Mouse (Mus musculus): Measurements from ENCODE around the gene Gm49358. TPM values are rescaled to one million over a fixed set of nuclear protein-coding genes. Genes with fewer than 3 reads are reported as not detected.

Gene Gm49358
- polyA plus RNA-seq, 1 experiment, result not detected

DNA sequence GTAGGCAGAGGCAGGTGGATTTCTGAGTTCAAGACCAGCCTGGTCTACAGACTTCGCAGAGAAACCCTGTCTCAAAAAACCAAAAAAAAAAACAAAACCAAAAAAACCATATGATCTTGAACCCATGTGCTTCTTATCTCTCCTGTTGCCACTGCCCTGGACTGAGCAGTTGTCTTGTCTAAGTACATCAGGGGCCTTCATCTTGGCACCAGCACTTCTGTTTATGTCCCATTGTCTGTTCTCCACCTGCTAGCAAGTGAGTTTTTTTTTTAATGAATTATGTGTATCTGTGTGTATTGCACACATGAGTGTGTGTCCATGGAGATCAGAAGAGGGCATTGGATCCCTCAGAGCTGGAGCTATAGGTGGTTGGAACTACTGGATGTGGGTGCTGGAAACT is 43.6 kb downstream of the Gm49358 start:
- no peak for TF ChIP-seq CTCF (IDR thresholded peaks at IDR 0.05; ENCODE audit: extremely low read depth, insufficient read depth, low read length)
- TF ChIP-seq POLR2A (IDR thresholded peaks at IDR 0.05; ENCODE audit: extremely low read depth, insufficient read depth, low read length), result no peak
- Histone ChIP-seq H3K27ac (ENCODE audit: insufficient read depth, low read length) (no peak overlapping the region), H3K4me1 (ENCODE audit: control insufficient read depth, insufficient read depth, low read length) (peaks cover 6% of the 10 kb centered on the region), H3K4me3 (ENCODE audit: insufficient read depth, low read length) (no peak overlapping the region)

DNA sequence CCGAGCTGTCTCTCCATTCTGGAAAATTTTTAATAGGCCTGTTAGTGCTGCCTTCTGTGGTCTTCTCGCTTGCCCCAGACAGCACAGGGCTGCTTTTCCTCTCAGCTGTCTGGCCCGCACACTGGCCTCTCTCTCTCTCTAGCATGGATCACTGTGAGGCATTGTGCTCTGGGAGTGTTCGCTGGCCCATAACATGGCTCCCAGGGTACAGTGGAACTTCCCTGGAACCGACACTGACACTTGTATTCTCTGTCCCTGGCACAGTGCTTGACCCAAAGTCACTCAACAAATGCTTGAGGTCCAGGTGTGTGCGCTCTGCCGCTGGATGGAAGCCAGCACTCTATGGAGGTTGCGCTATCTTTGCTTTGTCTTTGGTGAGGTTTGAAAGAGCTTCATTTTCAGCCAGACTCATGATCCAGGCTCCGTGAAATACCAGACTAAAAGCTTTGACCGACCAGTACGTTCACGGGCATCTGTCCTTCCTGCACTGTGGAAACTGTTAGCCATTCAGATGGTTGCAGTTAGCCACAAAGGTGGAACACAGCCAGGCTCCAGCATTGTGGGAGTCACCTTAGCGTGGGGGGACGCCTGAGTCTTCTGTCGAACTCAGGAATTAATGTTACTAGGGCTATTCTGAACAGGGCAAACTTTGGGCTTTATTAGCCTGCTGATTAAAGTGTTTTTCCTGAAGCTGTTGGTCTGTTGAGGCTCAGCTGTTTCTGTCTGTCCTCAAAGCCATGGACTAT is 44.4 kb downstream of the Gm49358 start:
- peaks cover 6% of the 10 kb centered on the region for H3K4me1 ChIP-seq (ENCODE audit: control insufficient read depth, insufficient read depth, low read length)
- H3K27ac ChIP-seq (ENCODE audit: insufficient read depth, low read length), result no peak overlapping the region
- H3K4me3 ChIP-seq (ENCODE audit: insufficient read depth, low read length), result no peak overlapping the region
- TF ChIP-seq POLR2A (IDR thresholded peaks at IDR 0.05; ENCODE audit: extremely low read depth, insufficient read depth, low read length), result no peak
- TF ChIP-seq CTCF (IDR thresholded peaks at IDR 0.05; ENCODE audit: extremely low read depth, insufficient read depth, low read length), result no peak

DNA sequence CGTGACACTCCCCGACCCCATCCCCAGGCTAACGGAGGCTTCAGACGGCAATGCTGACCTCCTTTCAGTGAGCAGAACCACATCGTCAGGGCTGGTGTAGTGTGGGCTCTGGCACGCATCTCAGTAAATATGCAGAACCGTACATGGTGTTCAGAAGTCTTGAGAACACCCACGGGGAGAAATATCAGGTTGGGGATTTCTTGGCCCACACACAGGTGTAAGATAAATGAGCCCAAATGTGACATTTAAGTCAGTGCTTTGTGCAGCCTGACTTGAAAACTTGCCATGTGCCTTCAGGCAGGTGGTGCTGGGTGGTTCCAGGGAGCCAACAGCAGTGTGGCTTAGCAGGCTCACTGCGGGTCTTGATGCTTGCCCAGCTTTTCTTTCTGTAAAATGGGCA is 46.2 kb downstream of the Gm49358 start:
- Histone ChIP-seq H3K27ac (ENCODE audit: insufficient read depth, low read length) (no peak overlapping the region), H3K4me1 (ENCODE audit: control insufficient read depth, insufficient read depth, low read length) (peaks cover 6% of the 10 kb centered on the region), H3K4me3 (ENCODE audit: insufficient read depth, low read length) (no peak overlapping the region)
- no peak for TF ChIP-seq CTCF (IDR thresholded peaks at IDR 0.05; ENCODE audit: extremely low read depth, insufficient read depth, low read length)
- TF ChIP-seq POLR2A (IDR thresholded peaks at IDR 0.05; ENCODE audit: extremely low read depth, insufficient read depth, low read length), result no peak

DNA sequence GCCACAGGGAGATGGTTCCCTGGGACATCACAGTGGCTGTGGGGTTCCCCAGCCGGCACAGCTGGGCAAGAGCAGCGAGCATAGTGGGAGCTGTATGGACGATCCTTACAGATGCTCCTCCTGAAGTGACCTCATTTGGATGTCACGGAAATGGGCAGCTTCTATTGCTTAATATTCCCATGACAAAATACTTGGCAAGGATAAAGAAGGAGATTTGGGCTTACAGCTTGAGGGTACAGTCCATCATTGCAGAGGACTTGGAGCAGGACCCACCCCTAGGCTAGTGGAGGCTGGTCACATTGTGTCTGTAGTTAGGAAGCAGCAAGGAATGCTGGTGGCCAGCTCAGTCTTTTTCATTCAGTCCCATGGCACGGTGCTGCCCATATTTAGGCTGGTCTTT is 46.8 kb downstream of the Gm49358 start:
- no peak overlapping the region for H3K4me3 ChIP-seq (ENCODE audit: insufficient read depth, low read length)
- H3K4me1 ChIP-seq (ENCODE audit: control insufficient read depth, insufficient read depth, low read length), result peaks cover 6% of the 10 kb centered on the region
- TF ChIP-seq POLR2A (IDR thresholded peaks at IDR 0.05; ENCODE audit: extremely low read depth, insufficient read depth, low read length), result no peak
- no peak for TF ChIP-seq CTCF (IDR thresholded peaks at IDR 0.05; ENCODE audit: extremely low read depth, insufficient read depth, low read length)
- no peak overlapping the region for H3K27ac ChIP-seq (ENCODE audit: insufficient read depth, low read length)

DNA sequence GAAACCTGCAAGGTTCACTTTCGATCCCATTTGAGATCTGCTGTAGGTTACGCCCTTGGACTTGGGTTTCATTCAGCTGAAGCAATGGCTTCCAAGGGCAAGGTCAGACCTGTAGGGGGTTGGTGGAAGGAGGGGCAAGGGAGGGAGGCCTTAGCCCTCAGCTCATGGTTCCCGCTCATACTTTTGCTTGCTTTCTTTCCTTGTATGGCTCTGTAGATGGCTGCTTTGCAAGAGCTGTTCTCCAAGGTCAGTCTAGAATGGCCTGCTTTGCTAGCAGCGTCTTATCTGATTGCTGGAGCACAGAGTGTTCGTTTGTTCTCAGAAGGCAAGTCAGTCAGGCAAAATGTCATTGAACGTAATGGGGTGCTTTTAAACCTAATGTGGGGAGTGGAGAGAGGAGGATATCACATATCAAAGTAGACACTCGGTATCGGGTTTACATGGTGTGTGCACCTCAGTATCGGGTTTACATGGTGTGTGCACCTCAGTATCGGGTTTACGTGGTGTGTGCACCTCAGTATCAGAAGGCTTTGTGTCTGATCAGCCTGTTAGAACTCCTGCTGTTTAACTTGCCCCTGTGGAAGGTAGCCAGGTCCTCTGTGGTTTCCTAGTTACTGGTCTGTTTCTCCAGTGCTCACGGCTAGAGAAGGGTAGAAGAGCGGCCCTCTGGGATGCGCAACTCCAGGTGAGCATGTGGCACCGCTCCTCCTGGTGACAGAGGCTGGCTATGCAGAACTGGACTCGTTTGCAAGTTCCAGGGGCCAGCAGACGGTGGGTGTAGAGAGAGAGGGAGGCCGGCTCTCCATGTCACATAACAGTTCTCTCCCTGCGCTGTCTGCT is 50.7 kb downstream of the Gm49358 start:
- H3K27ac ChIP-seq (ENCODE audit: insufficient read depth, low read length), result no peak overlapping the region
- H3K4me1 ChIP-seq (ENCODE audit: control insufficient read depth, insufficient read depth, low read length), result peaks cover 7% of the 10 kb centered on the region
- H3K4me3 ChIP-seq (ENCODE audit: insufficient read depth, low read length), result no peak overlapping the region
- TF ChIP-seq CTCF (IDR thresholded peaks at IDR 0.05; ENCODE audit: extremely low read depth, insufficient read depth, low read length) (no peak), POLR2A (IDR thresholded peaks at IDR 0.05; ENCODE audit: extremely low read depth, insufficient read depth, low read length) (no peak)

DNA sequence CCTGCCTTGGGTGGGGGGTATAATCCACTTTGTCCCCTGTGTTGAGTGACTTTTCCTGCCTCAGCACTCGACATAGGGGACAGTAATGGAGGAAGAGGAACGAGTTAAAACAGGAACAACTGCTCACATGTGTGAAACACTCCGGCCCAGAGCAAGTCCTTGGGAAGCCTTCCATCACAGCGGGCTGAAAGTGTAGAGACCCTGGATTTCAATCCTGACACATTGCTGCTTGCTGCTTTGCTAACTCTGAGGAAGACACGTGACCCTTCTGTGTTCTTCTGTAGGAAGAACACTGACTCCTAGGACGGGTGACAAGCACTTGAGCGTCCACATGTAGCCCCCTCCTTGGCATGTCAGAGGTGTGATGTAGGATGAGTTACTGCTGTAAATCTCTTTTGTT is 51.4 kb downstream of the Gm49358 start:
- no peak overlapping the region for H3K4me3 ChIP-seq (ENCODE audit: insufficient read depth, low read length)
- H3K4me1 ChIP-seq (ENCODE audit: control insufficient read depth, insufficient read depth, low read length), result peaks cover 5% of the 10 kb centered on the region
- TF ChIP-seq POLR2A (IDR thresholded peaks at IDR 0.05; ENCODE audit: extremely low read depth, insufficient read depth, low read length), result no peak
- TF ChIP-seq CTCF (IDR thresholded peaks at IDR 0.05; ENCODE audit: extremely low read depth, insufficient read depth, low read length), result no peak
- H3K27ac ChIP-seq (ENCODE audit: insufficient read depth, low read length), result no peak overlapping the region

DNA sequence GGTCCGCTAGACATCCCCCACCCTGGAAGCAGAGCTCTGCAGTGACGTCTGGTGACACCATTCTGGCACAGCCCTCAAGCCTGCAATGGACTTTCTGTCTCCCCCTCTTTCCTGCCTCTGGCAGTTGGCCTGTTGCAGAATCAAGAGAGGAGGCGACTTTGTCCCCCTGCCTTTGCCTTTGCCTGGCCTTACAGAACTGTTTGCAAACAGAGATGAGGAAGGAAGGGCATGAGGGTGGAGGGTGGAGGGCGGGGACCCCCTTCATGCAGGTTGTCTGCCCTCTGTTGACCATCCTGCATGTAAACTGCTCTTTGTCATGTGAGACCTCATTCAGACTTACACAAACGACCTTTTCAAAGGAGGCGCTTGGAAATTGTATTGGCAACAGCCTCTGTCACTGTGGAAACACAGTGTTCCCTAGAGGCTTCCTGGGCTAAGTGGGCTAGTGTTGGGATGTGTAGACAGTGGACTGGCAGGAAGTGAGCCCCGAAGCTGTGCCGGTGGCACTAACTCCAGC is 55.9 kb downstream of the Gm49358 start:
- Histone ChIP-seq H3K27ac (ENCODE audit: insufficient read depth, low read length) (peak overlapping the region; percentile 56), H3K4me1 (ENCODE audit: control insufficient read depth, insufficient read depth, low read length) (peaks cover 6% of the 10 kb centered on the region), H3K4me3 (ENCODE audit: insufficient read depth, low read length) (no peak overlapping the region)
- TF ChIP-seq CTCF (IDR thresholded peaks at IDR 0.05; ENCODE audit: extremely low read depth, insufficient read depth, low read length) (no peak), POLR2A (IDR thresholded peaks at IDR 0.05; ENCODE audit: extremely low read depth, insufficient read depth, low read length) (no peak)

DNA sequence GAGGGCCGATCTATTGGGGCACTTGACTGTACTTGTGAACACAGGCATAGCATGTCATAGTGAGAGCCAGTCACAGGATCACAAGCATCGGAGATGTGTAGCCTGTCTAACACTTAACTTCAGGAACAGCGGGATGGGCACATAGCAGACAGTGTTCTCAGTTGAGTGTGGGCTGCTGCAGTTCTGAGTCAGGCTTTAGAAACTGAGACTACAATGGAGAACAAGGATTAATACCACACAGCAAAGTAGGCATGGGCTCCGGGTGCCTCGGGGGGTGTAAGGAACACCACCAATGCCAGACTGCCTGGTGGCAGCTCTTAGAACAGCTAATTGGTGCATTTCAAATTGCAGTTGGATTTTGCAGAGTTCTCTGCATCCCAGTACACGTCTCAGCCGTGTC is 57.2 kb downstream of the Gm49358 start:
- TF ChIP-seq CTCF (IDR thresholded peaks at IDR 0.05; ENCODE audit: extremely low read depth, insufficient read depth, low read length), result no peak
- TF ChIP-seq POLR2A (IDR thresholded peaks at IDR 0.05; ENCODE audit: extremely low read depth, insufficient read depth, low read length), result no peak
- H3K4me3 ChIP-seq (ENCODE audit: insufficient read depth, low read length), result no peak overlapping the region
- peaks cover 8% of the 10 kb centered on the region for H3K4me1 ChIP-seq (ENCODE audit: control insufficient read depth, insufficient read depth, low read length)
- H3K27ac ChIP-seq (ENCODE audit: insufficient read depth, low read length), result no peak overlapping the region

DNA sequence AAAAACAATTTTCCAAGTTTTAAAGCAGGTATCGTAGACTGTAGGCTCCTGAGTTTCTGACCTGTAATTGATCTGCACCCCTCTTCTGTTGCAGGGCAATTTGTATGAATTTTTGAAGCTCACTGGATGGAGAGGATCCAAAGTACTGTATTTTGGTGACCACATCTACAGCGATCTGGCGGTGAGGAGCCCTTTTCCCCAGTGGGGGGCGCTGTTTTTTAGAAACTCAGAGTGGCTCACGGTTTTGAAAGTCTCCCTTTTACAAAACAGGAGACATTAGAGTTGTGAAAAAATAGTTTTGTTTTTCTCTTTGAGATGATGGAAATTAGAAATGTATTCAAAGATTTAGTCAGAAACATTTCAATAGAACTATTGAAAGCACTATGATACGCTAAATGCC is 60.3 kb downstream of the Gm49358 start:
- peaks cover 6% of the 10 kb centered on the region for H3K4me1 ChIP-seq (ENCODE audit: control insufficient read depth, insufficient read depth, low read length)
- no peak overlapping the region for H3K4me3 ChIP-seq (ENCODE audit: insufficient read depth, low read length)
- H3K27ac ChIP-seq (ENCODE audit: insufficient read depth, low read length), result no peak overlapping the region
- TF ChIP-seq POLR2A (IDR thresholded peaks at IDR 0.05; ENCODE audit: extremely low read depth, insufficient read depth, low read length) (no peak), CTCF (IDR thresholded peaks at IDR 0.05; ENCODE audit: extremely low read depth, insufficient read depth, low read length) (no peak)

Measured in cortical plate, adult 2 months (tissue).